Mouse (Mus musculus): ENCODE results near the gene Zfp367. TPM values are rescaled to one million over a fixed set of nuclear protein-coding genes. Genes with fewer than 3 reads are reported as not detected.

Gene Zfp367
- polyA plus RNA-seq (2017; shearing (Covaris generic)) = 8.6 TPM

DNA sequence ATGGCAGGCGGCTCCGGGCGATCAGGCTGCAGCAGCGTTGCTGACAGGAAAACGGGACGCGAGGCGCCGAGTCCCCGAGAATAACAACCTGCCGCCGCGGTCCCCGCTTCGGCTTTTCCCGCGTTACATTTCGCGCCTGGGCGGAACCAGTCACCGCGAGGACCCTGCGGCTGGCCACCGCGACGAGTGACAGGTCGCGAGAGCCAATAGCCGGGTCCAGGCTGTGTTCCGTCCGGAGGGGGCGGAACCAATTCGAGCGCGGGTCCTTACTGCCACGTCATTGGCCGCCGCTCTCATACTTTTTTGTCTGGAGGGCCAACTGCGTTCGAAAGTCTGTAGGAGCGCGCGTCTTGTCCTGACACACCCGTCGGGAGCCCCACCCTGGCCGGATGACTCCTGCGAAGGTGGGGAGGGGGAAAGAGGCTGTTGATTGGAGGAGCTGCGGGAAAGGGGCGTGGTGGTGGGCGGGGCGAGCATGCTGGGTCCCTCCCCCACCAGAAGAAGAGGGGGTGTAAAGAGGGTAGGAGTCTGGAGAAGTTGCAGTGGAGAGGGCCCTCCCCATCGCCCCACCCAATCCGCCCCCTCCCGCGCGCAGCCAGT lies at the start of gene Zfp367:
Gene Zfp367, minus strand, starts transcription at position 120 of the 600 bp plus-strand sequence.

DNA sequence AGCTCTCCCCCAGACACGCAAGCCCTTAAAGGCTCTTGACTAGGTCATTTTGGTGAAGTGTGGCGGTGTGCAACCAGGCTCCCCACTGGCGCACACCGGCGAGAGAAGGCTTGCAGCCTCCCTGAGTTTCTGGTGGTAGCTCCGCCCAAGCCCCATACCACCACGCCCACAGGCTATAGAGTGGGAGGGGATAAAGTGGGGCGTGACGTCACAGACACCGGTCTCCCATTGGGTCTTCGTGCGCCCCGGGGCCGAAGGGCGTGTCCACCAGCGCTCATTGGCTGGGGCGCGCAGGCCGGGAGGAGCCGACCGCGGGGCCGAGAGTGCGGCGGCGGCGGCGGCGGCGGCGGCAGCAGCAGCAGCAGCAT lies 8.5 kb upstream of the Zfp367 start, which contains the start of gene Habp4:
Gene Habp4, plus strand, starts transcription at position 277 of the 368 bp plus-strand sequence.

DNA sequence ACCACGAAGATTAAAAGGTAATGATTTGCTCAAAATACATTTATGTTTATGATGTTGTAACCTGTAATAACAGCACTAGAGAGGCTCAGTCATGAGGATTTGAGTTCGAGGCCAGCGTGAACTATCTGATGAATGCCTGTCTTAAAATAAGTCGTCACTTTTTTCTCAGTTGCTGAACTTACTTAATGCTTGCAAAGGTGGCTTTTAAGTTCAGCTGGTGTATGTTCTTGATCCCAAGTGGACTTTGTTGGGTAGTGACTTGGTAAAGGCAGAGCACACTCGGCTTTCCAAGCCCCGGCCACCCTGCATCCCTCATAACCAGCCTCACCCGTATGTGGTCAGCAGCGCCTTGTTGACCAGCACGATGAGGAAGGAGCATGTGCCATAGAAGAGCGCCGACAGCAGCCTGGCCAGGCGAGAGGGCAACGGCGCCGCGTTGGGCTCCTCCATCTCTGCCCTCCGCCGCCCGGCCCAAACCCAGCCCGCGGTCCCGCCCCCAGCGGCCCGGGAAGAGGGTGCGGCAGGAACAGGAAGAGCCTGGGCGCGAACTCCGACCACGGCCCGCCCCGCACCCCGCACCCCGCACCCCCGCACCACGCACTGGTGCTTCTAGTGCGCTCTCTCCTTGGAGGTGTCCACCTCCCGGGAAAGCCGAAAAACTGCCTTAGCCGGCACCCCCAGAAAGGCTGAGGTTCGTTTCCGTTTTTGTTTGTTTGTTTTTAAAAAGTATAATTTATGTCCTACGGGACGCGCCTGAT lies 24.0 kb downstream of the Zfp367 start, which contains the start of gene Slc35d2:
Gene Slc35d2, minus strand, starts transcription at position 511 of the 758 bp plus-strand sequence.

DNA sequence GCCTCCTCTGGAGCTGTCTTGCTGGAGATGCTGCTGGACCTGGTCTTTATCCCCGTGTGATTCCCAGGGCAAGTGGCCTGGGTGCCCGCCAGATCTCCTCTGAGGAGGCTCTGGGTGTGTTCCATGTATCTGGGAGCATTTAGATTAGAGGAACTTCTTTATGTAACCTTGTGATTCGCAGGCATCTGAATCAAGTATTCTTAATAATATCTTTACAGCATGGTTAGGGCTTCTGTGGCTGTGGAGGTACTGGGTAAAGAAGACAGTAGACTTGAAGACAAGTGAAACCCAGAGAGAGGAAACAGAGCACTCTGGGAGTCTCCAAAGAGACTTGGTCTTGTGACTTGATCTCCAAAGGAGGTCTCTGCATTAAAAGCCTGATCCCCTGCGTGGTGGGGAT lies 63.9 kb downstream of the Zfp367 start, which contains the start of gene Hsd17b3:
Gene Hsd17b3, minus strand, starts transcription at position 101 of the 400 bp plus-strand sequence.

Other genes with a start within 250 kb of the Zfp367 start
- gene Hsd17b3, start 64.0 kb downstream of the Zfp367 start, polyA plus RNA-seq (2017; shearing (Covaris generic)) = 0.61 TPM
- gene Slc35d2, start 23.8 kb downstream of the Zfp367 start, polyA plus RNA-seq (2017; shearing (Covaris generic)) = 22.4 TPM
- gene Habp4, start 8.6 kb upstream of the Zfp367 start, polyA plus RNA-seq (2017; shearing (Covaris generic)) = 17.9 TPM
- 8.0 TPM for gene Cdc14b, start 122.1 kb upstream of the Zfp367 start, polyA plus RNA-seq (2017; shearing (Covaris generic))
- 44.3 TPM for gene Aaed1, start 159.5 kb upstream of the Zfp367 start, polyA plus RNA-seq (2017; shearing (Covaris generic))
- gene Ctsl, start 217.7 kb upstream of the Zfp367 start, polyA plus RNA-seq (2017; shearing (Covaris generic)) = 19.9 TPM